Mouse (Mus musculus) limb, embryonic 11.5 days (tissue): Measurements from ENCODE around the gene Shcbp1l. TPM values are rescaled to one million over a fixed set of nuclear protein-coding genes. Genes with fewer than 3 reads are reported as not detected.
"Not testable (repeated sequence)": the region's sequence is repeated elsewhere in the genome, so short reads cannot be mapped to it uniquely, and the experiment has no call there.

Experiments used
- ATAC-seq: fragments of 200-750 bp; cut with Nextera tagmentation; 2 replicates; pipeline ENCODE4 v1.8.0; 2017; ENCODE audit warnings: low read depth; ENCODE audit not compliant: insufficient number of reproducible peaks, low FRiP score, low TSS enrichment
- DNase-seq: peaks from one replicate; pipeline ENCODE4 v3.0.0-alpha.2; 2015; ENCODE audit warnings: low spot score
- H3K27ac ChIP-seq: fragments of 300-500 bp; sonication (generic); replicated peaks from 2 replicates; pipeline ENCODE4 v1.5.1; 2014; ENCODE audit warnings: low read depth, mild to moderate bottlenecking, low read length
- H3K27me3 ChIP-seq: fragments of 300-500 bp; sonication (generic); 2 replicates; pipeline ENCODE4 v1.6.1; 2014; ENCODE audit warnings: mild to moderate bottlenecking, low read length, mixed read lengths; ENCODE audit not compliant: control insufficient read depth, insufficient read depth
- H3K36me3 ChIP-seq: fragments of 300-500 bp; sonication (generic); 2 replicates; pipeline ENCODE4 v1.6.1; 2014; ENCODE audit warnings: mild to moderate bottlenecking, low read length, moderate library complexity, mixed read lengths; ENCODE audit not compliant: control insufficient read depth, insufficient read depth
- H3K4me1 ChIP-seq: fragments of 300-500 bp; sonication (generic); 2 replicates; pipeline ENCODE4 v1.6.1; 2014; ENCODE audit warnings: low read length, mixed read lengths; ENCODE audit not compliant: control insufficient read depth, insufficient read depth
- H3K4me2 ChIP-seq: fragments of 300-500 bp; sonication (generic); 2 replicates; pipeline ENCODE4 v1.6.1; 2014; ENCODE audit warnings: low read depth, mild to moderate bottlenecking, moderate library complexity; ENCODE audit not compliant: severe bottlenecking
- H3K4me3 ChIP-seq: fragments of 300-500 bp; sonication (generic); 2 replicates; pipeline ENCODE4 v1.5.1; 2014; ENCODE audit warnings: low read depth, low read length
- H3K9ac ChIP-seq: fragments of 300-500 bp; sonication (generic); 2 replicates; pipeline ENCODE4 v1.6.1; 2014; ENCODE audit warnings: mild to moderate bottlenecking, low read length
- H3K9me3 ChIP-seq: fragments of 300-500 bp; sonication (generic); 2 replicates; pipeline ENCODE4 v1.6.1; 2016; ENCODE audit warnings: low read length; ENCODE audit not compliant: control insufficient read depth
- WGBS: fragments of 180-500 bp; shearing (Covaris S2); extraction: QIAGEN DNeasy Blood & Tissue Kit; methylation state at CpG from one replicate; pipeline ENCODE4 v1.1.7; 2014; 5-methylcytosine and 5-hydroxymethylcytosine counted together
- polyA plus RNA-seq: library from polyadenylated mRNA; unstranded; fragments of >200 nt; fragmentation: Nextera tagmentation; extraction: Ambion mirVana; gene quantifications from 2 replicates; pipeline ENCODE4 v1.2.1, GENCODE M21; 2014

Gene Shcbp1l
- polyA plus RNA-seq, 1 experiment from 2014 or later, result 0.23 TPM

DNA sequence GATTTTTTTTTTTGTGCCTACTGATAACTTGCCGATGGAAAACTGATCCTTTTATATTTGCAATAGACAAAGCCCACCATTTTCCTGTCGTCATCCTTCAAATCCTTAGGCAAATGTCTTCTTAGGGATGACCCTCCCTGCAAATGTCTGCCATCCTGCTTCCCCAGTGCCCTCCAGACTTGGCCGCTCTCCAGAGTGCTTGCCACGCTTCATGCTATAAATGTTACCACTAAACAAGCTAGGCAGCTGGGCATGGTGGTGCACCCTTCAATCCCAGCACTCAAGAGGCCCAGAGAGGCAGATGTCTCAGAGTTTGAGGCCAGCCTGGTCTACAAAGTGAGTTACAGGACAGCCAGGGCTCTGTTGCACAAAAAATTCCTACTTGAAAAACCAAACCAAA lies 29.3 kb upstream of the Shcbp1l start:
- H3K4me2 ChIP-seq, H3K4me3 ChIP-seq, H3K9me3 ChIP-seq, H3K27me3 ChIP-seq, DNase-seq, ATAC-seq, H3K9ac ChIP-seq, H3K4me1 ChIP-seq, H3K36me3 ChIP-seq, H3K27ac ChIP-seq: not testable (repeated sequence)
- WGBS, result 88% methylated on average over 4 of the region's 4 CpGs

DNA sequence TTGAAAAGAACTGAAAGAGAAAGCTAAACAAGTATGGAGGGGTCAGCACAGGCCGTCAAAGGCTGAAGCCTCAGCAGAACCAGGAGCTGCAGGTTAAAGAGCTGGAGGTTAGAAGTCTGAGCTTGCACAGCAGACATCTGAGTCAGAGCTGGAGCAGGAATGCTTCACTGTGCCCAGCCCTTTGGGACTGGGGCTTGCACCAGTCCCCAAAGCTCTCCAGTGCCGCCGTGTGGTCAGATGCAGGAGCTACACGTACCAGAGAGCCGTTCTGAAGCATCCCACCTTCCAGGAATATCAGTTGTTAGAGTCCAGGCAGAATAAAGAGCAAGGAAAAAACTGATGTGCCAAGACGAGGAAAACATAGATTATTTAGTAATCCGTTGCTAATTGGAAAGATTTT lies 23.2 kb upstream of the Shcbp1l start:
- H3K36me3 ChIP-seq, result no peaks in the 10 kb centered on the region
- no peaks in the 10 kb centered on the region for H3K27me3 ChIP-seq
- H3K4me3 ChIP-seq, result no peak overlapping the region
- peak; percentile 88 for DNase-seq
- H3K27ac ChIP-seq, result no peak overlapping the region
- no peaks in the 10 kb centered on the region for H3K4me1 ChIP-seq
- WGBS, result 3% methylated on average over 7 of the region's 7 CpGs
- H3K4me2 ChIP-seq, result no peak overlapping the region
- no peak overlapping the region for H3K9ac ChIP-seq
- ATAC-seq, result no peak
- H3K9me3 ChIP-seq, result no peaks in the 10 kb centered on the region

DNA sequence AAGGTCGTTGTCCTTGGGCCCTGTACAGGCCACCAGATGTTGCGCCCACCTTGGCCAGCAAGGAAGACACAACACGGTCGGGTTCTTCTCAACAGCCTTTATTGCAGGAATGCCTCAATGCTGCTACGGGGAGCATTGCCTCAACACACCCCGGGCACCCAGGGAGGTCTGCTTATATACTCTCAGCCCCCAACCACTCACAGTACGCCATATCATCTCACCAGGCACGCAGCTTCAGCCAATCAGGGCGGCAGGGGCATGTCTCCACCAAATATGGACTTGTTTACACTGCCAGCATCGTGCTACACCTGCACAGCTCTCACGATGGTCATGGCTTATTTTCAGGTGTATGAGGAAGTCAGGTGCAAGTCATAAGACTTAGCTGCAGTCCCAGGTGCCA lies 17.3 kb upstream of the Shcbp1l start:
- H3K4me3 ChIP-seq, ATAC-seq, H3K9ac ChIP-seq, H3K27me3 ChIP-seq, H3K9me3 ChIP-seq, DNase-seq, H3K4me2 ChIP-seq, H3K36me3 ChIP-seq, H3K4me1 ChIP-seq, H3K27ac ChIP-seq: not testable (repeated sequence)
- 80% methylated on average over 11 of the region's 11 CpGs for WGBS

DNA sequence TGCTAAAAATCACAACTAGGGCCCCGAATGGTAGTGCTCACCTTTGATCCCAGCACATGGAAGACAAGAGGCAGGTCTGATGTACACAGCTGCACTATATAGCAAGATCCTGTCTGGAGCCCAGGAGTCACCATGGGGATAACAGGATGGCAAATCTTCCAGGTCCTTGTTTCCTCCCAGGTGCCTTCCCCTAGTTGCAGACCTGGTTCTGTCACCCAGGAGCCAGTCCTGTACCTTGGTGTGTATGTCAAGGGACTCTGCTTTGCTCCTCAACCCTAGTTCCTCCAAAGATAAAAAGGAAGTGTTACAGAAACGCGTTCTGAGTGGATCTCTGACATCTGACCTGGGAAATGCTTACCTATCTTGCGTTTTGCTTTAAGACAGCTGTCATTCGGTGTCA lies 16.7 kb upstream of the Shcbp1l start:
- not testable (repeated sequence) for H3K4me2 ChIP-seq, H3K36me3 ChIP-seq, H3K4me1 ChIP-seq, H3K27ac ChIP-seq, H3K9me3 ChIP-seq, H3K9ac ChIP-seq, DNase-seq, H3K4me3 ChIP-seq, H3K27me3 ChIP-seq, ATAC-seq
- 86% methylated on average over 4 of the region's 5 CpGs for WGBS

DNA sequence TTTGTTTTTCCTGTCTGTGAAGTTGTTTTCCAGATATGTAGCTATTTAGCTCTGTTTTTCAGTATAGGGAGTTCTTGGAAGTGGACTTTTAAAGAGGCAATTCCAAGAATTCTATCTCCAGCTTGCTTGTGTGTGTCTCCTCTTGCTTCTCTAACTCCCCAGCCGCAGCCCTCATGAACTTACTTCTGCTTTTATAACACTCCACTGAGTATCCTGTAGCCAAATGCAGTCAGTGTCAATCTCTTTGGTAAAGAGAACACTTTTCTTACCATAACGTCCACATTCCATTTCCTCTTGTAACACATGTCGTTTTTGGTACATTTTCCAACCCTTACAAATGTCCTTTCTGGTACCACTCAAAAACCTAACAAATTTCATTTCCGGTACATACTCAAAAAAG lies 14.0 kb upstream of the Shcbp1l start:
- not testable (repeated sequence) for DNase-seq, H3K4me3 ChIP-seq, H3K36me3 ChIP-seq, H3K4me2 ChIP-seq, H3K27me3 ChIP-seq, ATAC-seq, H3K9me3 ChIP-seq, H3K9ac ChIP-seq, H3K27ac ChIP-seq, H3K4me1 ChIP-seq
- WGBS, result 88% methylated on average over 1 of the region's 4 CpGs

DNA sequence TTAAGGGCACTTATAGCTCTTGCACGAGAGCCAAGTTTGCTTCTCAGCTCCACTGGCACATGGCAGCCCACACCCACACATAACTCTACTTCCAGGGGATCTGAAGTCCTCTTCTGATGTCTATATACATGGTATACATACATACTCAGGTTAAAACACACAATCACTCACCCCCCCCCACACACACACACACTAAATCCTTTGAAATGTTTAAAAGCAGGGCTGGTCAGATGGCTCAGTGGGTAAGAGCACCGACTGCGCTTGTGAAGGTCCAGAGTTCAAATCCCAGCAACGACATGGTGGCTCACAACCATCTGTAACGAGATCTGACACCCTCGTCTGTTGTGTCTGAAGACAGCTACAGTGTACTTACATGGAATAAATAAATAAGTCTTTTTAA lies 13.2 kb upstream of the Shcbp1l start:
- Histone ChIP-seq H3K9ac (no peak overlapping the region), H3K27me3 (no peaks in the 10 kb centered on the region), H3K9me3 (no peaks in the 10 kb centered on the region), H3K4me3 (no peak overlapping the region), H3K27ac (no peak overlapping the region), H3K36me3 (no peaks in the 10 kb centered on the region), H3K4me1 (no peaks in the 10 kb centered on the region), H3K4me2 (no peak overlapping the region)
- 90% methylated on average over 6 of the region's 6 CpGs for WGBS
- DNase-seq (no peak), ATAC-seq (no peak)

DNA sequence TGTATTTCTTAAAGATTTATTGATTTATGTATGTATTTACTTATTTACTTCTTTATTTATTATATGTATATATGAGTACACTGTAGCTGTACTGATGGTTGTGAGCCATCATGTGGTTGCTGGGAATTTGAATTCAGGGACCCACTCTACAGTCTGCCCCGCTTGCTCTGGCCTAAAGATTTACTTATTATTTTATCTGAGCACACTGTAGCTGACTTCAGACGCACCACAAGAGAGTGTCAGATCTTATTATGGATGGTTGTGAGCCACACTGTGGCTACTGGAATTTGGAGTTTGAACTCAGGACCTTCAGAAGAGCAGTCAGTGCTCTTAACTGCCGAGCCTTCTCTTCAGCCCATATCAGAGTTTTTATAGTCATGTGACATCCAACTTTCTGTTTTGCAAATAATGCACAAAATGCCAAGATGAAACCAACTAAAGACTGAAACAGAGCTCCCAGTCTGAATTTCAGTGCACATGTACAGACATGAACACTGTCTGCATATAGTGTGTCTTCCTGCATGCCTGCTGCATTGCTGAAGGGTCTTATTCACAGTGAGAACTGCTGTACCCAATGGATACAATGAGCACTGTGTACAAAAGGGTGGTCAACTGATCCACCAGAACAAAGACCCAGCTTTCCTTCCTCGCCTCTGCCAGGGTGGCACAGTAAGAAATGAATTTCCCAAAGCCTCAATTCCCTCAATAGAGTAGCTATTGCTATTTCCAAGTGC lies 12.1 kb upstream of the Shcbp1l start:
- ATAC-seq, H3K27me3 ChIP-seq, H3K36me3 ChIP-seq, H3K9ac ChIP-seq, DNase-seq, H3K9me3 ChIP-seq, H3K4me2 ChIP-seq, H3K27ac ChIP-seq, H3K4me3 ChIP-seq, H3K4me1 ChIP-seq: not testable (repeated sequence)
- WGBS, result 89% methylated on average over 3 of the region's 4 CpGs

DNA sequence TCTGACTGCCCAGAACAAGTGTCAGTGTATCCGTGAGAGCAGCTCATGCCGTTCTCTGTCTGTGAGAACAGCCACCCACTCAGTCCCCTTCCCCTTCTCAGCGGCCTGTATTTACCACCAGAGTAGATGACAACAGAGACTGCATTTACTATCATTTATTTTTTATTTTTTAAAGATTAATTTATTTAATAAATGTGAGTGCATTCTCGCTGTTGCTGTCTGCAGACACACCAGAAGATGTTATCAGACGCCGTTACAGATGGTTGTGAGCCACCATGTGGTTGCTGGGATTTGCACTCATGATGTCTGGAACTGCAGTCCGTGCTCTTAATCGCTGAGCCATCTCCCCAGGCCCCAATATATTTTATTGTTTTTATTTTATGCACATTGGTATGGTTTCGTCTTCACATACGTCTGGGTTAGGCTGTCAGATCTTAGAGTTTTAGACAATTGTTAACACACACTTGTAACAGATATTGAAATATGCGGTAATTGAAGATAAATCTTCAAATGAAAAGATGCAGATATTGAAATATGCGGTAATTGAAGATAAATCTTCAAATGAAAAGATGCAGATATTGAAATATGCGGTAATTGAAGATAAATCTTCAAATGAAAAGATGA lies 11.5 kb upstream of the Shcbp1l start:
- H3K27ac ChIP-seq, H3K36me3 ChIP-seq, H3K4me3 ChIP-seq, H3K9ac ChIP-seq, H3K4me1 ChIP-seq, ATAC-seq, DNase-seq, H3K9me3 ChIP-seq, H3K4me2 ChIP-seq, H3K27me3 ChIP-seq: not testable (repeated sequence)
- WGBS, result 87% methylated on average over 13 of the region's 13 CpGs
